Mouse (Mus musculus) activated CD4-positive, CD25-positive, alpha-beta regulatory T cell, adult 4 months (primary cell): ENCODE measurements around the gene Larp4. TPM values are rescaled to one million over a fixed set of nuclear protein-coding genes. Genes with fewer than 3 reads are reported as not detected.

Experiments used
- ATAC-seq: one replicate; pipeline ENCODE4 v1.8.0; 2017
- polyA plus RNA-seq, 2 experiments: library from polyadenylated mRNA; unstranded; fragments of 100-300 nt; shearing (Covaris generic); gene quantifications; one replicate each; pipeline ENCODE4 v1.2.1; 2017

The Larp4 gene
- polyA plus RNA-seq, 2 experiments from 2014 or later = 39.4 to 46.5 TPM

- ATAC-seq = no peak
Observed at GRCm38 (mm10) chr15:100058912-100059311, 89.0 kb downstream of the Larp4 start.

DNA sequence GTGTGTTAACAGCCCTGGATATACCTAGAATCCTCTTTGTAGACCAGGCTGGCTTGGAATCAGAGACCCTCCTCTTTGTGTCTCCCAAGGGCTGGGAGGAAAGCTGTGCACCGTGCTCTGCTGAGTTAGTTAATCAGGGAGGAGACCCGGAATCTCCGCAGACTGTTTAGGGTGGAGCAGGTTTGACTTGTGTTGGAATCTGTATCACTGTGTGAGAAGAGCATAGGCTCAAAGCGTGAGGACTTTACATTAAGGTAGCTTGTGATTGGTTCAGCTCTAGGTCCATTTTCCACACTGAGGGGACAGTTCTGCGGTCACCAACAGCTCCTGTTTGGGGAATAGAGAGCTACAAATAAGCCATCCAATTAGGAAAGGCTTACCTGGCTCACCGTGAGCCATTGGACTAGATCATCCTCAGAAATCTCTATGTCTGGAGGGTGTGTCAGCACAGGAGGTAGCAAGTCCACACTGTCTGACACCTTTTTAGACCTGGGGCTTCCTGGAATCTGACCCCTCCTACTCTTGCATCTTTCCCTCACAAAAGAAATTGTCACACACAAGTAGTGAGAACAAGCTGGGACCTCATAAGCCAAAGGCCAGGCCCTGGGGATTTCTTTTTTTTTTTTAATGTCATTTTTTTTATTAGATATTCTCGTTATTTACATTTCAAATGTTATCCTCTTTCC is 89.9 kb downstream of the Larp4 start:
- no peak for ATAC-seq

- ATAC-seq = peak; percentile 53
Observed at GRCm38 (mm10) chr15:100060513-100061140, 90.8 kb downstream of the Larp4 start.

DNA sequence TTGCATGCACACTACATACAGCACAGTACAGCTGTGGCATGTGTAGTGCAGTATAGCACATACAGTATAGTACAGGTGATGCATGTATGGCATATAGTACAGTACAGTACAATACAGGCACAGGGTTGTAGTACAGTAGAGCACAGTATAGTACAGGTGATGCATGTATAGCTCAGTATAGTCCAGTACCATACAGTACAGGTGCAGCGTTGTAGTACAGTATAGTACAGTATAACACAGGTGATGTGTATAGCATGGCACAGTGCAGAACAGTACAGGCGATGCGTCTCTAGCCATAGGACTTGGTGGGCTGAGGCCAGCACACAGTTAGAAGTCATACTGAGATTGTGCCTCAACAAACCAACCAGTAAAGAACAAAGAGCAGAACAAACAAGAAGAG is 91.5 kb downstream of the Larp4 start:
- no peak for ATAC-seq

DNA sequence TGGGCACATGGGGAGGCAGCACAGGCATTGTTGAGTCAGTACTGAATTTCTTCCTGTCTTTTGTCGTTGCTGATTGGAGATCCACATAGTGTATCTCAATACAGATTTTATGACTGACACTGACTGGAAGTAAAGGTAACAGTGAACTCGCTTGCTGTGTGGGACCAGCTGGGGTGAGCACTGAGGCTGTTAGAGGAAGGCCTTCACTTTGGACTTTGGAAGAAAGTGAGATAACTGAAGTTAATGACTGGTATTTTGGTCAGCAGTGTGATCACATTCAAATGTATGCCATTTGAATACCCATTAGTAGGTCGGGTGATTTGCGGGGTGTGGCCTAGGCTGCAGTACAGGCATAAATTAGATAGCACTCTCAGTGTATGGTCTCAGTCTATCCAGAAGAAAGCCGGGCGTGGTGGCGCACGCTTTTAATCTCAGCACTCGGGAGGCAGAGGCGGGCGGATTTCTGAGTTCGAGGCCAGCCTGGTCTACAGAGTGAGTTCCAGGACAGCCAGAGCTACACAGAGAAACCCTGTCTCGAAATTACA is 93.4 kb downstream of the Larp4 start:
- ATAC-seq = no peak

Other genes starting within 250 kb of the Larp4 start
- 100 to 1,000 TPM; 152 to 189 TPM for gene Cox14, start 244.4 kb upstream of the Larp4 start, polyA plus RNA-seq
- gene Cers5, start 197.2 kb upstream of the Larp4 start, polyA plus RNA-seq = 10 to 100 TPM; 63.5 to 71.6 TPM
- under 1 TPM; 0.89 to 0.93 TPM for gene Lima1, start 94.6 kb upstream of the Larp4 start, polyA plus RNA-seq
- gene Fam186a, start 3.0 kb upstream of the Larp4 start, polyA plus RNA-seq = not detected
- gene Dip2b, start 68.6 kb downstream of the Larp4 start, polyA plus RNA-seq = 10 to 100 TPM; 16.8 to 18.2 TPM